Mouse (Mus musculus) intestine, embryonic 14.5 days (tissue): ENCODE measurements around the gene Slc19a2. TPM values are rescaled to one million over a fixed set of nuclear protein-coding genes. Genes with fewer than 3 reads are reported as not detected.

ENCODE experiments used
- polyA plus RNA-seq: library from polyadenylated mRNA; unstranded; fragments of >200 nt; fragmentation: Nextera tagmentation; extraction: Ambion mirVana; gene quantifications from 2 replicates; pipeline ENCODE4 v1.2.1, GENCODE M21; 2014

Gene Slc19a2
- polyA plus RNA-seq, 1 experiment from 2014 or later, result 16.5 TPM

Other genes with a start within 250 kb of the Slc19a2 start
- gene Sele, start 200.8 kb upstream of the Slc19a2 start, polyA plus RNA-seq, result not detected in 2 replicates
- gene Sell, start 187.1 kb upstream of the Slc19a2 start, polyA plus RNA-seq, result 0.19 and 0.26 TPM in 2 replicates
- 0.22 TPM in 1 of 2 replicates, not detected in the other for gene Selp, start 133.8 kb upstream of the Slc19a2 start, polyA plus RNA-seq
- gene F5, start 97.2 kb upstream of the Slc19a2 start, polyA plus RNA-seq, result 0.58 and 0.60 TPM in 2 replicates
- 9.5 and 10.3 TPM in 2 replicates for gene Ccdc181, start 26.5 kb downstream of the Slc19a2 start, polyA plus RNA-seq
- gene Nme7, start 55.1 kb downstream of the Slc19a2 start, polyA plus RNA-seq, result 34.5 and 37.2 TPM in 2 replicates
- 22.9 and 23.5 TPM in 2 replicates for gene Blzf1, start 58.4 kb downstream of the Slc19a2 start, polyA plus RNA-seq
- gene Atp1b1, start 209.3 kb downstream of the Slc19a2 start, polyA plus RNA-seq, result 89.7 and 101 TPM in 2 replicates